Mouse (Mus musculus): ENCODE data around the gene Ccdc28b. TPM values are rescaled to one million over a fixed set of nuclear protein-coding genes. Genes with fewer than 3 reads are reported as not detected.

The Ccdc28b gene
- 10 to 100 TPM; 41.9 to 47.5 TPM for polyA plus RNA-seq (2017; shearing (Covaris generic))

DNA sequence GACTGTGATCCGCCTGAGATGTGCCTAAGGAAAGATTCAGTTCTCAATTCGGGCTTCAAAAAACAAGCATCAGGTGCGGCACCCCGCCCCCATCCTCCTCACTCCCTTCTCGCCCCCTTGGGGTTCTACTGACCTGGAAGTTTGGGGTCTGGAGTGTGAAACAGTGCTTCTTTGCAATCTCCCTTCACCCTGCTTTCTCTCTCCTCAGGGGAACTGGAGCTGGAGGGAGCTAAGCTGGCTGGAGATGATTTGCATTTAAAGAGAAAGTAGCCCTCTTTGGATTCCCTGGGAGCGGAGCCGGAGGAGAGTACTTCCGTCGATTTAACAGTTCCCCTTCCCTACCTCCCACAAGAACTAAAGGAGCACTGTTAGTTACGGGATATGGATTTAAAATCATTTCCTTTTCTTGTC lies at the start of gene Ccdc28b:
Gene Ccdc28b, minus strand, starts transcription at position 267 of the 411 bp plus-strand sequence.

DNA sequence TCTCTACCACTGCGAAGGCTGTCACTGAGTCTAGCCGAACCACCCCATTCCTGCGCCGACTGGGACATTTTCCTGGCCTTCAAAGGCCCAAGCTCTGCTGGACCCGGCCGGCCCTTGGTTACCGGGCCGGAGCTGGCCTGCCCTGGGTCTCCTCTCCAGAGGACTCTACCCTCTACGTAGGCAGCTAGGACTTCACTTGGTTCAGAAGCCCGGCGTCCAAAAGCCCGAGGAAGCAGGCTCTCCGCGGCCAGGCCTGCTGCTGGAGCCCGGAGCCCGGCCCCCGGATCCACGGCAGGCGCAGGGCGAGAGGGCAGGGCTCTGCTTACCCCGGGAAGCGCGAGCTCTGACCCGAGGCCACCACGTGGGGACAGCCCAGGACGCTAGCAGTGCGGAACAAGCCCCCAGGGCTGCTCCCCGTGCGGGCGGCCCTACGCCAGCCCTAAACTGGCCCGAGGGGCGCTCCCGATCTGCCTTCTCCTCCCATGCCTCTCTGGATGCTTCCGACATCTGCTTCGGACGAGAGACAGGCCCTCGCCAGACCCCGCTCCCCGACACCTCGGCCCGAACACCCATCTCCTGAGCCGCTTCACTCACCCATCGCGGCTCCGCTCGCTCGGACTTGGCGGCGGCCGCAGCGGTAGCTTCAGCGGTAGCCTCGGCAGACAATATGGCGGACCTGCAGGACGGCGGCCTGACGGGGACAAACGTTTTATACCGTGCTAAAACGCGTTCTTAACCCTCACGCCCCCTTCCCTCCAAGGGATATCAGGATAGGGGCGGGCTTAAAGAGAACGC lies 48.5 kb upstream of the Ccdc28b start, which contains the start of gene Kpna6:
Gene Kpna6, minus strand, starts transcription at position 685 of the 795 bp plus-strand sequence.

GRCm38 (mm10) chr4:129640638-129641467 lies 17.1 kb upstream of the Ccdc28b start, which contains the start of gene Txlna:
TSS of gene Txlna (minus strand) at chr4:129641065.

DNA sequence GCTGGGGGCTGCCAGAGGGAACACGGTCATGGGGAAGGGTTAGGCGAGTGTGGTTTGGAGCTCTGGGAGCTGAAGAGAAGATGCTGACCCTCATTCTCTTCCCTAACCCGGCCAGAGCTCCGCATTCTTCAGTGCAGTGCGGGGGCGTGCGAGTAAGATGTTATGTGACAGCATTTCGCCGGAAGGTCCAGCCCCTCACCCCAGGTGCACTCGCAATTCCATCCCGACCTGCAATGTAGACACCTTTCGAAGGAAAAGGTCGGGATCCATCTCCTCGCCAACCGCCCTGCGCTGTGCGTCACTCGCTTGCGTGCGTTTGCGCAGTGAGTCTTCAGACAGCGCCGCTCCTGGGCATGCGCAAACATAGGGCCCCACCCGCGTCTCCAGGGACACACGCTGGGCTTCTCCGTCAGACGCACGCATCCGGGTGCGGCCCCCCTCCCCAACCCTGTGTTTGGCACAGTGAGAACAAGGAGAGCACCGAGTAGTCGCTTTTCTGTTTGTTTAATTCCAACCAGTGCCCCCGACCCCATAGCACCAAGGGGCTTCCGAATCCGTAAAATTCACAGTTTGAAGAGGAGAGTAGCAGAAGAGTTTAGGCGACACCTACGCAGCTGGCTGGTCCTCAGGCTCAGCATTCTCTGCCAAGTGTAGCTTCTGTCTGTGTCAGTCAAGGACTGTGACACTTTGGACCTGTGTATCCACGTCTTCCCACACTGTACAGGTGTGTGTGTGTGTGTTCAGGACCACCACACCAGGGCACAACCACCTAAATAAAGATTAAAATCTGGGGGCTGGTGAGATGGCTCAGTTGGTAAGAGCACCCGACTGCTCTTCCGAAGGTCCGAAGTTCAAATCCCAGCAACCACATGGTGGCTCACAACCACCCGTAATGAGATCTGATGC lies 4.7 kb downstream of the Ccdc28b start, which contains the start of gene Iqcc:
Gene Iqcc, minus strand, starts transcription at position 314 of the 906 bp plus-strand sequence.

GRCm38 (mm10) chr4:129614093-129614492 lies 9.7 kb downstream of the Ccdc28b start, which contains the start of gene Dcdc2b:
TSS of gene Dcdc2b (minus strand) at chr4:129614257.

GRCm38 (mm10) chr4:129600233-129601158 lies 23.3 kb downstream of the Ccdc28b start, which contains the start of the genes Eif3i and Tmem234:
TSS of gene Eif3i (minus strand) at chr4:129600648.
TSS of gene Tmem234 (plus strand) at chr4:129600668.

GRCm38 (mm10) chr4:129578466-129578865 lies 45.3 kb downstream of the Ccdc28b start, which contains the start of gene Fam167b:
TSS of gene Fam167b (minus strand) at chr4:129578549.

DNA sequence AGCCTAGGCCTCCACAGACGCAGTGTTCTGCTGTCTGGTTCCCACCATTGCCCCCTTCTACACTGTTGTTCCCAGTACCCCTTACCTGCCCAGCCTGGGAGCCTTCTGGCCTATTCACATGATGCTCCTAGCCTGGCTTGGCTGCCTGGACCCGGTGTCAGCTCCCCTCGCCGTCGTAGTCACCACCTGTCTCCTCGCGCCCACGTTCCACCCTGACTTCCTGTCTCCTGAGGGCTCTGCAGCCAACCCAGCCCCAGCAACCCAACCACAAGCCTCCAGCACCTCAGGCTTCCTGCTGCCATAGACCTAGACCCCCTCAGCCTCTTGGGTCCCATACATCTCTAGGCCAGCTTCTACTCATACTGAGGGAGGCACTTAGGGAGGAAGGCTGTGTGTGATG lies 50.3 kb downstream of the Ccdc28b start, which contains the start of gene Lck:
Gene Lck, minus strand, starts transcription at position 212 of the 400 bp plus-strand sequence.

Other genes with a start within 250 kb of the Ccdc28b start
- gene Zbtb8a, start 245.8 kb downstream of the Ccdc28b start, polyA plus RNA-seq (2017; shearing (Covaris generic)): 10 to 100 TPM; 10.9 to 17.0 TPM
- under 1 TPM; 0.05 to 0.15 TPM for gene Zbtb8b, start 183.1 kb downstream of the Ccdc28b start, polyA plus RNA-seq (2017; shearing (Covaris generic))
- gene Bsdc1, start 162.4 kb downstream of the Ccdc28b start, polyA plus RNA-seq (2017; shearing (Covaris generic)): 10 to 100 TPM; 32.3 to 41.6 TPM
- under 1 TPM in 1 of 2 experiments, not detected in 1; 0.12 TPM for gene Tssk3, start 132.9 kb downstream of the Ccdc28b start, polyA plus RNA-seq (2017; shearing (Covaris generic))
- under 1 TPM in 1 of 2 experiments, not detected in 1; 0.67 TPM for gene Fam229a, start 132.8 kb downstream of the Ccdc28b start, polyA plus RNA-seq (2017; shearing (Covaris generic))
- 10 to 100 TPM; 35.3 to 36.6 TPM for gene Marcksl1, start 110.4 kb downstream of the Ccdc28b start, polyA plus RNA-seq (2017; shearing (Covaris generic))
- 100 to 1,000 TPM; 277 to 296 TPM for gene Hdac1, start 81.2 kb downstream of the Ccdc28b start, polyA plus RNA-seq (2017; shearing (Covaris generic))
- gene Lck, start 50.3 kb downstream of the Ccdc28b start, polyA plus RNA-seq (2017; shearing (Covaris generic)): 1,000 to 10,000 TPM; 1,474 to 1,514 TPM
- gene Fam167b, start 45.4 kb downstream of the Ccdc28b start, polyA plus RNA-seq (2017; shearing (Covaris generic)): under 1 TPM; 0.42 to 0.60 TPM
- 100 to 1,000 TPM; 175 to 192 TPM for gene Eif3i, start 23.3 kb downstream of the Ccdc28b start, polyA plus RNA-seq (2017; shearing (Covaris generic))
- gene Tmem234, start 23.3 kb downstream of the Ccdc28b start, polyA plus RNA-seq (2017; shearing (Covaris generic)): 100 to 1,000 TPM; 197 to 198 TPM
- 1 to 10 TPM; 3.3 to 5.4 TPM for gene Dcdc2b, start 9.7 kb downstream of the Ccdc28b start, polyA plus RNA-seq (2017; shearing (Covaris generic))
- 10 to 100 TPM; 30.2 to 39.2 TPM for gene Iqcc, start 4.8 kb downstream of the Ccdc28b start, polyA plus RNA-seq (2017; shearing (Covaris generic))
- gene Txlna, start 17.1 kb upstream of the Ccdc28b start, polyA plus RNA-seq (2017; shearing (Covaris generic)): 10 to 100 TPM; 59.2 to 70.3 TPM
- gene Kpna6, start 48.8 kb upstream of the Ccdc28b start, polyA plus RNA-seq (2017; shearing (Covaris generic)): 10 to 100 TPM; 20.0 to 21.9 TPM
- gene Tmem39b, start 72.9 kb upstream of the Ccdc28b start, polyA plus RNA-seq (2017; shearing (Covaris generic)): 10 to 100 TPM; 19.2 to 20.0 TPM
- gene Khdrbs1, start 118.4 kb upstream of the Ccdc28b start, polyA plus RNA-seq (2017; shearing (Covaris generic)): 100 to 1,000 TPM; 154 to 160 TPM
- gene Ptp4a2, start 187.3 kb upstream of the Ccdc28b start, polyA plus RNA-seq (2017; shearing (Covaris generic)): 100 to 1,000 TPM; 419 to 434 TPM

Measured in inflammation-experienced regulatory T-cells (primary cell).